Mouse (Mus musculus) lung, adult 2 months (tissue): ENCODE measurements around the gene Stxbp5l.

ENCODE experiments used
- CTCF ChIP-seq: fragments of 200-500 bp; IDR thresholded peaks from 2 replicates; pipeline ENCODE4 v1.5.1; 2011; ENCODE audit warnings: mild to moderate bottlenecking, low read length, control low read depth; ENCODE audit not compliant: insufficient read depth
- POLR2A ChIP-seq: fragments of 200-500 bp; IDR thresholded peaks from 2 replicates; pipeline ENCODE4 v1.6.1; 2011; ENCODE audit warnings: low read depth, mild to moderate bottlenecking, control low read depth, low read length, borderline replicate concordance; ENCODE audit errors: extremely low read depth

GRCm38 (mm10) chr16:37383426-37383825 is 1.3 kb downstream of the Stxbp5l start:
- no peak for TF ChIP-seq CTCF
- TF ChIP-seq POLR2A = no peak
